Mouse (Mus musculus): ENCODE measurements around the gene Ints7.

DNA sequence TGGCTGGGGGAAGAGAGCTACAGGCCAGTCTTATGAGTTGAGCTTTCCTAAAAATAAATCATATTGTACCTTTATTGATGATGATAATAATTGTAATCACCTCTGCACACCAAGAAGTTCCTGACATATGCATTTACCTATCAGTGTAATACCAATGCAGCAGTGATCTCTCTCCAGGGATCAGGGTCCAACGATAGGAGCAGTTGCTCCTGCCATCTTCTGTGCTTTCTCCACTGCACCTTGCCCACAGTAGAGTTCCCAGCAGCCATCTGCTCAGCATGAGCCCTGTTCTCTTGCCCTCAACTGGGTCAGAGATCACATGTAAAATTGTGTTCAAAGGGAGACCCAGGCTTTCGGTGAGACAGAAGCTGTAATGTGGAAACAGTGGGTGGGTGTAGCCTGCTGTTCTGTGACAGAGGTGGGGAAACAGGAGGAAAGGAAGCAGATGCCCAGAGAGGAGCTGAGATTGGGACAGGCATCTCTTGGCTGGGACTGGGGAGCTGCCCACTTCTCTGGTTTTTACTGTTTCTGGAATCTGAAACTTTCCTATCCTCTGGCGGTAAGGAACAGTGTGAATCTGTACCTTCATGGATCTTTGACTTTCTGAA, 63.9 kb downstream of the Ints7 start:
- TF ChIP-seq CTCF (IDR thresholded peaks at IDR 0.05; ENCODE audit: low read depth, low read length) = no peak
- no peak for TF ChIP-seq POLR2A (IDR thresholded peaks at IDR 0.05; ENCODE audit: extremely low read depth, insufficient read depth, low read length)

Measured in liver, adult 2 months (tissue).